ENCODE assay signal across 29 mouse cellular contexts in the genomic region with DNA sequence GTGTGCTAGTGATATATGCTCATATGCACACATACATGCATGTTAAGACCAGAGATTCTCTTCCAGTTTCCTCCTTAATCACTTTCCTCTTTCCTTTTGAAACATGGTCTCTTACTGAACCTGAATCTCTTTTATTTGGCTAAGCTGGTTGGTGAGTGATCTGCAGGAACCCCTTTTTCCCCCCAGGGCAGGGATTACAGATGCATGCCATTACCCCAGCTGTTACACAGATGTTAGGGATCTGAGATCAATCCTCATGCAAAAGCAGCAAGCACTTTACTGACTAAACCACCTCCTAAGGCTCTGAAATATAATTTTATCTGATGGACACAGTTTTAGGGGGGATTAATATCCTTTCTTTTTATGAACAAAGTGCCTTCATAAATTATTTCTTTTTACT.
DNase-seq lines count a peak whose midpoint lies in the region; ATAC-seq and TF ChIP-seq lines count a peak whose summit lies in the region.
"Had no signal": no experiment of that assay in that cellular context is flagged by ENCODE, and none has a peak within 500 bp of the region (broad histone marks: within the 10 kb centered on the region; RNA-seq: fewer than 3 reads in every experiment).

No protein-coding gene starts in this region.

- no peaks in the 10 kb centered on the region for H3K9me3 ChIP-seq in embryonic facial prominence, embryonic 10.5 days
- no peaks in the 10 kb centered on the region for H3K9me3 ChIP-seq in limb, embryonic 14.5 days (ENCODE audit: control insufficient read depth, low read length)
- H3K9me3 ChIP-seq: forebrain, embryonic 13.5 days; heart, embryonic 13.5 days; hindbrain, embryonic 15.5 days; intestine, embryonic 15.5 days; limb, embryonic 13.5 days; midbrain, embryonic 13.5 days; stomach, embryonic 15.5 days had no signal

- no peaks in the 10 kb centered on the region for H3K36me3 ChIP-seq in embryonic facial prominence, embryonic 10.5 days (replicated peaks)
- H3K36me3 ChIP-seq in limb, embryonic 14.5 days (ENCODE audit: control insufficient read depth, insufficient read depth, low read length): no peaks in the 10 kb centered on the region
- H3K36me3 ChIP-seq: G1E; heart, embryonic 13.5 days; hindbrain, embryonic 15.5 days; intestine, embryonic 15.5 days; limb, embryonic 13.5 days; liver, embryonic 12.5 days; midbrain, embryonic 13.5 days; stomach, embryonic 15.5 days had no signal

- H3K27me3 ChIP-seq in embryonic facial prominence, embryonic 10.5 days (replicated peaks; ENCODE audit: low read depth, poor library complexity, severe bottlenecking): no peaks in the 10 kb centered on the region
- H3K27me3 ChIP-seq in limb, embryonic 14.5 days (ENCODE audit: control insufficient read depth, insufficient read depth, low read length): no peaks in the 10 kb centered on the region
- H3K27me3 ChIP-seq: forebrain, embryonic 13.5 days; heart, embryonic 13.5 days; hindbrain, embryonic 15.5 days; intestine, embryonic 15.5 days; limb, embryonic 13.5 days; liver, embryonic 12.5 days; midbrain, embryonic 13.5 days; stomach, embryonic 15.5 days had no signal

- DNase-seq in embryo, embryonic 10 days (ENCODE audit: low spot score): peak; percentile 9
- no peak for DNase-seq in embryo, embryonic 9.5 days (ENCODE audit: extremely low spot score)
- DNase-seq in 3T3-L1 (ENCODE audit: low read depth, low spot score): peak; percentile 3
- DNase-seq in embryonic facial prominence, embryonic 10.5 days (ENCODE audit: low spot score): peak; percentile 43
- peak; percentile 17 for DNase-seq in limb, embryonic 14.5 days (ENCODE audit: low spot score)
- no peak for DNase-seq in gastrocnemius, postnatal 14 days
- DNase-seq: adrenal gland, postnatal 10 days; cerebellum, adult 18-20 months; cerebellum, postnatal 10 days; gastrocnemius, postnatal 36 days; heart, adult 2 months; heart, postnatal 10 days; kidney, adult 2 months; kidney, postnatal 4 days; layer of hippocampus, postnatal 36 days; liver, postnatal 0 days; lung, postnatal 36 days; right cerebral cortex, postnatal 25 days; thymus, postnatal 14 days had no signal

- TF ChIP-seq POLR2A in limb, embryonic 14.5 days (IDR thresholded peaks at IDR 0.05; ENCODE audit: borderline replicate concordance, extremely low read depth, insufficient read depth, insufficient read length): no peak

- H3K27ac ChIP-seq in embryonic facial prominence, embryonic 10.5 days (replicated peaks): no peak overlapping the region
- no peak overlapping the region for H3K27ac ChIP-seq in limb, embryonic 14.5 days (replicated peaks; ENCODE audit: low read depth, low read length)
- H3K27ac ChIP-seq: forebrain, embryonic 13.5 days; heart, adult 2 months; heart, embryonic 13.5 days; hindbrain, embryonic 15.5 days; intestine, embryonic 15.5 days; limb, embryonic 13.5 days; liver, embryonic 12.5 days; midbrain, embryonic 13.5 days; stomach, embryonic 15.5 days had no signal

- intact Hi-C loops in gastrocnemius, postnatal 14 days (cut with DNase I; ENCODE audit: low total_unique reads): no loop called here

- H3K4me3 ChIP-seq in embryonic facial prominence, embryonic 10.5 days: no peak overlapping the region
- no peak overlapping the region for H3K4me3 ChIP-seq in limb, embryonic 14.5 days (replicated peaks; ENCODE audit: low read length)
- H3K4me3 ChIP-seq: forebrain, embryonic 13.5 days; heart, adult 2 months; heart, embryonic 13.5 days; hindbrain, embryonic 15.5 days; intestine, embryonic 15.5 days; limb, embryonic 13.5 days; liver, embryonic 12.5 days; midbrain, embryonic 13.5 days; stomach, embryonic 15.5 days had no signal

- H3K4me1 ChIP-seq in embryonic facial prominence, embryonic 10.5 days: peaks cover 10% of the 10 kb centered on the region; the same call in 1 of the 2 replicates
- no peaks in the 10 kb centered on the region for H3K4me1 ChIP-seq in limb, embryonic 14.5 days (ENCODE audit: control insufficient read depth, insufficient read depth, low read length)
- H3K4me1 ChIP-seq: forebrain, embryonic 13.5 days; heart, embryonic 13.5 days; hindbrain, embryonic 15.5 days; intestine, embryonic 15.5 days; liver, embryonic 12.5 days; stomach, embryonic 15.5 days had no signal

- no peak overlapping the region for H3K9ac ChIP-seq in limb, embryonic 14.5 days (ENCODE audit: low read depth, low read length, severe bottlenecking)
- H3K9ac ChIP-seq: forebrain, embryonic 13.5 days; heart, embryonic 13.5 days; hindbrain, embryonic 15.5 days; intestine, embryonic 15.5 days; limb, embryonic 13.5 days; liver, embryonic 12.5 days; liver, postnatal 0 days; midbrain, embryonic 13.5 days; stomach, embryonic 15.5 days had no signal

- H3K4me2 ChIP-seq in limb, embryonic 14.5 days (replicated peaks; ENCODE audit: low read depth, low read length, severe bottlenecking): no peak overlapping the region
- H3K4me2 ChIP-seq: forebrain, embryonic 13.5 days; heart, embryonic 13.5 days; hindbrain, embryonic 15.5 days; intestine, embryonic 15.5 days; limb, embryonic 13.5 days; liver, embryonic 12.5 days; midbrain, embryonic 13.5 days; stomach, embryonic 15.5 days had no signal

- ATAC-seq in limb, embryonic 14.5 days (ENCODE audit: low FRiP score, low read depth): no peak
- no peak for ATAC-seq in cerebellum, adult (ENCODE audit: insufficient number of reproducible peaks, low FRiP score, low TSS enrichment)
- ATAC-seq: forebrain, embryonic 13.5 days; intestine, embryonic 15.5 days; liver, embryonic 12.5 days; liver, postnatal 0 days; midbrain, embryonic 13.5 days had no signal

Comparison
In these comparisons a context has a peak if more than half of its experiments do, and no peak if none do; other contexts are left out.
1. DNase-seq: peak in embryo, embryonic 10 days (single experiment), 3T3-L1 (single experiment), embryonic facial prominence, embryonic 10.5 days (single experiment) and limb, embryonic 14.5 days (single experiment); none in embryo, embryonic 9.5 days (single experiment) and gastrocnemius, postnatal 14 days (single experiment).